Comparison of ENCODE assay signal across 23 mouse cellular contexts in the genomic region with DNA sequence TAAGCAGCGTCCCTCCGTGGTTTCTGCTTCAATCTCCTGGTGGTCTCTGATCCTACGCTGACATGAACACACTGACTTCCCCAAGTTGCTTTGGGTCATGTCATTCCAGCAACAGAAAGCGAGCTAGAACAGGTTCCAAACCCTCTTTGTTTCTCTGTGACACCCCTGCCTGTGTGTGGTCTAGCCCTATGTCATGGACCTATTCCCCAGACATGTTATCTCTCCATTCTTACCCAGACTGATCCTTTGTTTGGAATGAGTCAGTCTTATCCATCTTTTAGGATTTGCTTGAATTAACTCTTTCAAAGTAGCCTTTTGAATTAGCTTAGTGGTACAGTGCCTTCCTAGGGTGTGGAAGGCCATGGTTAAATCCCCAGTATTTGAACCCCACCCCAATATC. TPM values are rescaled to one million over a fixed set of nuclear protein-coding genes. Genes with fewer than 3 reads are reported as not detected.
A peak's percentile ranks its signal among the peaks of the same experiment; 100 is the strongest.
DNase-seq lines count a peak whose midpoint lies in the region; ATAC-seq and TF ChIP-seq lines count a peak whose summit lies in the region.
"Had no signal": no experiment of that assay in that cellular context is flagged by ENCODE, and none has a peak within 500 bp of the region (broad histone marks: within the 10 kb centered on the region; RNA-seq: fewer than 3 reads in every experiment).

No protein-coding gene starts in this region.

- H3K4me3 ChIP-seq in hindbrain, embryonic 11.5 days (ENCODE audit: low read depth, low read length), result no peak overlapping the region
- H3K4me3 ChIP-seq in hindbrain, embryonic 14.5 days (replicated peaks; ENCODE audit: low read length), result no peak overlapping the region
- no peak overlapping the region for H3K4me3 ChIP-seq in stomach, embryonic 16.5 days (replicated peaks; ENCODE audit: low read length)
- H3K4me3 ChIP-seq in lung, adult 2 months (replicated peaks; ENCODE audit: extremely low read depth, low read depth, low read length), result no peak overlapping the region
- H3K4me3 ChIP-seq: embryonic facial prominence, embryonic 13.5 days; erythroblast, embryonic 14.5 days; forebrain, embryonic 12.5 days; forebrain, embryonic 15.5 days; heart, embryonic 13.5 days; hindbrain, embryonic 13.5 days had no signal

- H3K9ac ChIP-seq in hindbrain, embryonic 11.5 days (ENCODE audit: low read depth, low read length), result no peak overlapping the region
- H3K9ac ChIP-seq in hindbrain, embryonic 14.5 days, result no peak overlapping the region
- no peak overlapping the region for H3K9ac ChIP-seq in stomach, embryonic 16.5 days (ENCODE audit: low read length)
- H3K9ac ChIP-seq: embryonic facial prominence, embryonic 13.5 days; forebrain, embryonic 12.5 days; forebrain, embryonic 15.5 days; heart, embryonic 13.5 days; hindbrain, embryonic 13.5 days had no signal

- 0 out of 2 replicates have a peak, but pooled peaks have one; percentile 13 for ATAC-seq in hindbrain, embryonic 11.5 days (ENCODE audit: low FRiP score)
- no peak for ATAC-seq in hindbrain, embryonic 14.5 days (ENCODE audit: low FRiP score)
- ATAC-seq in stomach, embryonic 16.5 days (ENCODE audit: insufficient read depth, low FRiP score), result peak; percentile 79
- ATAC-seq: CD4-positive, CD25-positive, alpha-beta regulatory T cell, adult 4 months; forebrain, embryonic 15.5 days; hindbrain, postnatal 0 days; inflammation-experienced regulatory T-cells, adult 6 months had no signal

- H3K4me2 ChIP-seq in hindbrain, embryonic 11.5 days (replicated peaks; ENCODE audit: low read depth, low read length), result no peak overlapping the region
- H3K4me2 ChIP-seq in hindbrain, embryonic 14.5 days (replicated peaks), result no peak overlapping the region
- H3K4me2 ChIP-seq in stomach, embryonic 16.5 days (ENCODE audit: low read depth, low read length), result no peak overlapping the region
- H3K4me2 ChIP-seq: embryonic facial prominence, embryonic 13.5 days; forebrain, embryonic 12.5 days; forebrain, embryonic 15.5 days; heart, embryonic 13.5 days; hindbrain, embryonic 13.5 days had no signal

- H3K4me1 ChIP-seq in hindbrain, embryonic 11.5 days (replicated peaks; ENCODE audit: control insufficient read depth, insufficient read depth, low read length), result no peaks in the 10 kb centered on the region
- no peaks in the 10 kb centered on the region for H3K4me1 ChIP-seq in hindbrain, embryonic 14.5 days (replicated peaks; ENCODE audit: control insufficient read depth, insufficient read depth, low read length)
- peaks cover 19% of the 10 kb centered on the region for H3K4me1 ChIP-seq in stomach, embryonic 16.5 days (ENCODE audit: control insufficient read depth, insufficient read depth, low read length)
- H3K4me1 ChIP-seq in lung, adult 2 months (ENCODE audit: control insufficient read depth, insufficient read depth, low read length), result peaks cover 8% of the 10 kb centered on the region
- H3K4me1 ChIP-seq: embryonic facial prominence, embryonic 13.5 days; forebrain, embryonic 12.5 days; forebrain, embryonic 15.5 days had no signal

- no peak for TF ChIP-seq CTCF in lung, adult 2 months (IDR thresholded peaks at IDR 0.05; ENCODE audit: insufficient read depth, low read length)

- no peaks in the 10 kb centered on the region for H3K27me3 ChIP-seq in hindbrain, embryonic 11.5 days (ENCODE audit: control insufficient read depth, insufficient read depth, low read length)
- H3K27me3 ChIP-seq in hindbrain, embryonic 14.5 days (ENCODE audit: control insufficient read depth, insufficient read depth, low read length), result no peaks in the 10 kb centered on the region
- H3K27me3 ChIP-seq in stomach, embryonic 16.5 days (ENCODE audit: control insufficient read depth, insufficient read depth, low read length), result no peaks in the 10 kb centered on the region
- H3K27me3 ChIP-seq: embryonic facial prominence, embryonic 13.5 days; forebrain, embryonic 12.5 days; forebrain, embryonic 15.5 days; heart, embryonic 13.5 days; hindbrain, embryonic 13.5 days had no signal

- WGBS in hindbrain, embryonic 11.5 days, result 71% methylated on average over 4 of the region's 4 CpGs
- 72% methylated on average over 4 of the region's 4 CpGs for WGBS in hindbrain, embryonic 14.5 days
- 64% methylated on average over 4 of the region's 4 CpGs for WGBS in stomach, embryonic 16.5 days
- WGBS in lung, adult 2 months, result 71% methylated on average over 4 of the region's 4 CpGs

- no peaks in the 10 kb centered on the region for H3K9me3 ChIP-seq in hindbrain, embryonic 11.5 days (ENCODE audit: control insufficient read depth, low read length)
- no peaks in the 10 kb centered on the region for H3K9me3 ChIP-seq in hindbrain, embryonic 14.5 days (ENCODE audit: control insufficient read depth, low read length)
- H3K9me3 ChIP-seq in stomach, embryonic 16.5 days (replicated peaks; ENCODE audit: control insufficient read depth, low read length), result no peaks in the 10 kb centered on the region
- H3K9me3 ChIP-seq: embryonic facial prominence, embryonic 13.5 days; forebrain, embryonic 12.5 days; forebrain, embryonic 15.5 days; heart, embryonic 13.5 days; hindbrain, embryonic 13.5 days had no signal

- no peak overlapping the region for H3K27ac ChIP-seq in hindbrain, embryonic 11.5 days (ENCODE audit: low read depth, low read length)
- no peak overlapping the region for H3K27ac ChIP-seq in hindbrain, embryonic 14.5 days
- no peak overlapping the region; the same call in 1 of the 2 replicates for H3K27ac ChIP-seq in stomach, embryonic 16.5 days (ENCODE audit: low read length)
- H3K27ac ChIP-seq: embryonic facial prominence, embryonic 13.5 days; forebrain, embryonic 12.5 days; forebrain, embryonic 15.5 days; heart, embryonic 13.5 days; hindbrain, embryonic 13.5 days; hindbrain, postnatal 0 days had no signal

- no peak for DNase-seq in hindbrain, embryonic 11.5 days (ENCODE audit: low spot score)
- DNase-seq in hindbrain, embryonic 14.5 days (ENCODE audit: low spot score), result no peak
- peak; percentile 39 for DNase-seq in ZHBTc4 (ENCODE audit: low read depth, low spot score)
- no peak for DNase-seq in urinary bladder, postnatal 36 days (ENCODE audit: low spot score in 2 of 2)
- DNase-seq in lung, adult 2 months, result no peak
- DNase-seq: adrenal gland, postnatal 10 days; adrenal gland, postnatal 36 days; cerebellum, adult 18-20 months; cerebellum, adult 9-10 months; cerebellum, postnatal 14 days; gastrocnemius, postnatal 25 days; heart, adult 18-20 months; heart, postnatal 14 days had no signal

- no peaks in the 10 kb centered on the region for H3K36me3 ChIP-seq in hindbrain, embryonic 11.5 days (ENCODE audit: control insufficient read depth, insufficient read depth, low read length)
- H3K36me3 ChIP-seq in hindbrain, embryonic 14.5 days (replicated peaks; ENCODE audit: control insufficient read depth, insufficient read depth), result no peaks in the 10 kb centered on the region
- H3K36me3 ChIP-seq in stomach, embryonic 16.5 days (ENCODE audit: control insufficient read depth, insufficient read depth, low read length), result no peaks in the 10 kb centered on the region; the same call in 1 of the 2 replicates
- H3K36me3 ChIP-seq: embryonic facial prominence, embryonic 13.5 days; forebrain, embryonic 12.5 days; forebrain, embryonic 15.5 days; hindbrain, embryonic 13.5 days had no signal

- no peak for TF ChIP-seq POLR2A in lung, adult 2 months (IDR thresholded peaks at IDR 0.05; ENCODE audit: borderline replicate concordance, extremely low read depth, low read depth, low read length)

RNA-seq across cellular contexts. Expression of gene Myo6, which starts 14.9 kb away (rescaled TPM):
- 14.8 and 16.2 TPM in 2 replicates for polyA plus RNA-seq in hindbrain, embryonic 11.5 days (2014; fragmentation: Nextera tagmentation; extraction: Ambion mirVana)
- 27.9 and 30.2 TPM in 2 replicates for polyA plus RNA-seq in hindbrain, embryonic 14.5 days (2014; fragmentation: Nextera tagmentation; extraction: Ambion mirVana)
- 47.0 and 47.6 TPM in 2 replicates for polyA plus RNA-seq in stomach, embryonic 16.5 days (2015; fragmentation: Nextera tagmentation; extraction: Ambion mirVana)
- 21.7 and 25.1 TPM in 2 replicates for polyA plus RNA-seq in lung, adult 2 months (2012; rRNA removed)
